Mouse (Mus musculus): ENCODE results near the gene Plcl1. TPM values are rescaled to one million over a fixed set of nuclear protein-coding genes. Genes with fewer than 3 reads are reported as not detected.

Gene Plcl1
- polyA plus RNA-seq, 1 experiment from 2014 or later: 3.9 TPM

DNA sequence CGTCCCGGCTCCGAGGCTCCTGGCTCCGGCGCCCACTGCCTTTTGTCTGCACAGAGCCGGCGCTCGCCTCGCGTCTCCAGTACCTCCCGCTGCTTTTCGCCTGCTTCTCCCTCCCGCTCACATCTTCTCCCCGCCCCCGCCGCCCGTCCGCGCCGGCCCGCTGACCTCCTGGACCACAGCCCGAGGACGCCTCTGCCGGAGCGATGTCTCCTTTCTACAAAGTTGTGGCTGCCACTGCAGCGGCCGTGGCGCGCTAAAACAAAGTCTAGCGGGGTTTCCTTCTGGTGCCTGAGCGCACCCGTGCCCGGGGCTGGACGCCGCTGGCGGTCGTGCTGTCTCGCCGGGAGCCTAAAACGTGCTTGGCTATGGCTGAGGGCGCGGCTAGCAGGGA, 297 bp downstream of the Plcl1 start:
- H3K27ac ChIP-seq (ENCODE audit: low read length): peak overlapping the region; percentile 43
- peak; percentile 74 for ATAC-seq (ENCODE audit: low FRiP score, low TSS enrichment)
- H3K4me1 ChIP-seq (ENCODE audit: insufficient read depth, low read length): peaks cover 12% of the 10 kb centered on the region
- no peaks in the 10 kb centered on the region; the same call in 1 of the 2 replicates for H3K9me3 ChIP-seq (ENCODE audit: low read length)
- H3K9ac ChIP-seq (replicated peaks; ENCODE audit: low read length): peak overlapping the region; percentile 71
- WGBS: under 1% methylated on average over 37 of the region's 42 CpGs
- peak overlapping the region; percentile 81 for H3K4me3 ChIP-seq (ENCODE audit: low read length)
- peaks cover 3% of the 10 kb centered on the region; the same call in 1 of the 2 replicates for H3K27me3 ChIP-seq (ENCODE audit: insufficient read depth, low read length)
- H3K4me2 ChIP-seq (replicated peaks; ENCODE audit: low read depth, low read length): peak overlapping the region; percentile 76
- 0 out of 2 replicates have a peak, but pooled peaks cover 2% of the 10 kb centered on the region for H3K36me3 ChIP-seq (ENCODE audit: insufficient read depth, low read length)

DNA sequence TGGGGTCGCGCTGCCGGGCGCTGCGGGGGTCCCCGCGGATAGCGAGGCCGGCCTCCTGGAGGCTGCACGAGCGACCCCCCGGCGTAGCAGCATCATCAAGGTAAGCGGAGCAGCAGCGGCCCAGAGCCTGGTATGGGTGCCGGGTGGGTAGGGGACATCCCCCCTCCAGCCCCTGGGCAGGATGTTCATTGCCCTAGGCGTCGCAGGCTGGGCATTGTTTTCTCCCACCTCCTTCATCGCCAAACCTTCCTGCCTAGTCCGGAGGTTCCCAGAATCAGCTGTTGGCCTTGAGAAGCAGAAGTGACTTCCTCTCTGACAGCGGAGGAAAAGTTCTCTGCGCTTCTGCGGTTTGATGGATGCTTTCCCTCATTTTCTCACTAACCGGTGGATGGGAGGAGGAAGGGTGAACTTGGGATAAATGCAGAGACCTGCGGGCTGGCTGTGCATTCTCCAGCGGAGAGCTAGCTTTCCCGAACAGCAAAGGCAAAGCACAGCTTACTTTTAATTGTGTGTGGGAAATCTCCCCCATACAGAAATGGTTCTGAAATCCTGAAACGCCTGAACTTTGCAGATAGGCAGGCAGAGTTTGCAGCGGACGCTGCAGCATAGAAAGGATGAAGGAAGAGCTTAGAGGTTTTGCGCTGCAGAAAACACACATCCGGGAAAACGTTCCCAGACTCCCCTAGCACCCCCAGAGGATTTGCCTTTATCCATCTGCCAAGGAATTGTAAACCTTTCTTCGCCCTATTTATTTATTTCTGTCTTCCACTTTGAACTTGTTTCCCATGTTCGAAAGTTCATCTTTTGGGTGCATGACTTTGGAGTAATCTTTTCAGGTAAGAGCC, 1.0 kb downstream of the Plcl1 start:
- H3K4me2 ChIP-seq (replicated peaks; ENCODE audit: low read depth, low read length): peak overlapping the region; percentile 76
- peaks cover 3% of the 10 kb centered on the region; the same call in 1 of the 2 replicates for H3K27me3 ChIP-seq (ENCODE audit: insufficient read depth, low read length)
- 0 out of 2 replicates have a peak, but pooled peaks cover 2% of the 10 kb centered on the region for H3K36me3 ChIP-seq (ENCODE audit: insufficient read depth, low read length)
- peak overlapping the region; percentile 81 for H3K4me3 ChIP-seq (ENCODE audit: low read length)
- H3K9me3 ChIP-seq (ENCODE audit: low read length): no peaks in the 10 kb centered on the region; the same call in 1 of the 2 replicates
- H3K4me1 ChIP-seq (ENCODE audit: insufficient read depth, low read length): peaks cover 12% of the 10 kb centered on the region
- H3K9ac ChIP-seq (replicated peaks; ENCODE audit: low read length): peak overlapping the region; percentile 71
- no peak for ATAC-seq (ENCODE audit: low FRiP score, low TSS enrichment)
- 2% methylated on average over 35 of the region's 35 CpGs for WGBS
- peak overlapping the region; percentile 52 for H3K27ac ChIP-seq (ENCODE audit: low read length)

DNA sequence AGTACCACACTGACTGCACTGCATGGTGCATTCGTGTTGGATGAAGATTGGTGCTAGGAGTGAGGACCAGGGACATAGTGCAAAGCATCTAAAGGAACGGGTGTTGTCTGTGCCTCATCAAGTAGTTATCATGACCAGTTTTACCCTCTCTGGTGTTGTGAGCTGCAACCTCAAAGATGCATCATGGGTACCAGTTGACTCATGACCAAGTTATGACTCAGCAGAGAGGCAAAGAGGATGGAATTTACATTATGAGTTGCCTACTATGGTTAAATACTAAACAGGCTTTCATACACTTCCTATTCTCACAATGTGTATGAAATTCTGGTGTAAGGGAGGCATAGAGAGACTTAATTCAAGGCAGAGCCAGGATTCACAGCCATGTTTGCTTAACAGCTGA, 4.9 kb downstream of the Plcl1 start:
- Histone ChIP-seq H3K27ac (ENCODE audit: low read length) (no peak overlapping the region), H3K27me3 (ENCODE audit: insufficient read depth, low read length) (no peaks in the 10 kb centered on the region), H3K9me3 (ENCODE audit: low read length) (no peaks in the 10 kb centered on the region; the same call in 1 of the 2 replicates), H3K4me1 (ENCODE audit: insufficient read depth, low read length) (0 out of 2 replicates have a peak, but pooled peaks cover 2% of the 10 kb centered on the region), H3K36me3 (ENCODE audit: insufficient read depth, low read length) (0 out of 2 replicates have a peak, but pooled peaks cover 2% of the 10 kb centered on the region), H3K4me2 (replicated peaks; ENCODE audit: low read depth, low read length) (no peak overlapping the region), H3K9ac (replicated peaks; ENCODE audit: low read length) (no peak overlapping the region), H3K4me3 (ENCODE audit: low read length) (no peak overlapping the region)
- WGBS: 83% methylated on average over 2 of the region's 2 CpGs
- no peak for ATAC-seq (ENCODE audit: low FRiP score, low TSS enrichment)

DNA sequence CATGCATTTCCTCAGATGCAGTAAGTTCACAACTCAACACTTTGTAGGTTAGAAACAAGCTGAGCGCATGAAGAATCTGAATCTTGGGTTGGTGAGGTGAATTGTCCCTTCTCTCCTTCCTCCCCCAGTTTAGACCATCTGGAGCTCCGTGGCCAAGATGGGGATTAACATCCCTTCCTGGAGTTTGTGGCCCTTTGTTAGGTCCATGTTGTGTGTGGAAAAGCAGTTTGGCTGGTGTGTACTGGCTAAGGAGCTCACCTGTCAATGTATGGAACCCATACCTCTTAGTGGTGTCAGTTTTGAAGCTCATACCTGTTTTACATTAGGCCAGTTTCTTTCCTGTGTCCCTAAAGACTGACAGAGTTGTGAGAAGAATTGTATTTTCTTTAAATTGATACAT, 5.4 kb downstream of the Plcl1 start:
- 88% methylated on average over 2 of the region's 2 CpGs for WGBS
- Histone ChIP-seq H3K27ac (ENCODE audit: low read length) (no peak overlapping the region), H3K9me3 (ENCODE audit: low read length) (no peaks in the 10 kb centered on the region; the same call in 1 of the 2 replicates), H3K36me3 (ENCODE audit: insufficient read depth, low read length) (0 out of 2 replicates have a peak, but pooled peaks cover 2% of the 10 kb centered on the region), H3K4me3 (ENCODE audit: low read length) (no peak overlapping the region), H3K4me2 (replicated peaks; ENCODE audit: low read depth, low read length) (no peak overlapping the region), H3K27me3 (ENCODE audit: insufficient read depth, low read length) (no peaks in the 10 kb centered on the region), H3K9ac (replicated peaks; ENCODE audit: low read length) (no peak overlapping the region), H3K4me1 (ENCODE audit: insufficient read depth, low read length) (0 out of 2 replicates have a peak, but pooled peaks cover 2% of the 10 kb centered on the region)
- ATAC-seq (ENCODE audit: low FRiP score, low TSS enrichment): no peak

DNA sequence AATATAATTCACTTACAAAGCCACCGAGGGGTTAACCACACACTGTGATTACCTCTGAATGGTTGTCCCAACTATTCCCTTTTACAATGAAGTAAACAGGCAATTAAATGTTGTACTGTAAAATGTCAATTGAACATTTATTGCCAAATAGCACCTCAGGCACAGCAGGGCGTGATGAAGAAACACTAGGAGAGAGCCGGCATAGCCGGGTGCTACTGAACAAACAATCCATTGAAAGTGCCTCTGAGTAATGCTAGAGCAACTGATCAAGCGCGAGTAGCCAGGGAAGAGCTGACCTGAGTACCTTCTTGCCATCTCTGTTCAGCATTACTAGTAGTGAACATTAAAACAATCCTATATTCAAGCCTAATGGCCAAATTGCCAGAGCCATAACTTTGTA, 6.8 kb downstream of the Plcl1 start:
- no peak overlapping the region for H3K27ac ChIP-seq (ENCODE audit: low read length)
- 0 out of 2 replicates have a peak, but pooled peaks cover 2% of the 10 kb centered on the region for H3K4me1 ChIP-seq (ENCODE audit: insufficient read depth, low read length)
- no peak overlapping the region for H3K4me2 ChIP-seq (replicated peaks; ENCODE audit: low read depth, low read length)
- WGBS: 26% methylated on average over 6 of the region's 6 CpGs
- H3K4me3 ChIP-seq (ENCODE audit: low read length): no peak overlapping the region
- no peak overlapping the region for H3K9ac ChIP-seq (replicated peaks; ENCODE audit: low read length)
- no peaks in the 10 kb centered on the region for H3K27me3 ChIP-seq (ENCODE audit: insufficient read depth, low read length)
- H3K36me3 ChIP-seq (ENCODE audit: insufficient read depth, low read length): 0 out of 2 replicates have a peak, but pooled peaks cover 2% of the 10 kb centered on the region
- no peaks in the 10 kb centered on the region; the same call in 1 of the 2 replicates for H3K9me3 ChIP-seq (ENCODE audit: low read length)
- no peak for ATAC-seq (ENCODE audit: low FRiP score, low TSS enrichment)

DNA sequence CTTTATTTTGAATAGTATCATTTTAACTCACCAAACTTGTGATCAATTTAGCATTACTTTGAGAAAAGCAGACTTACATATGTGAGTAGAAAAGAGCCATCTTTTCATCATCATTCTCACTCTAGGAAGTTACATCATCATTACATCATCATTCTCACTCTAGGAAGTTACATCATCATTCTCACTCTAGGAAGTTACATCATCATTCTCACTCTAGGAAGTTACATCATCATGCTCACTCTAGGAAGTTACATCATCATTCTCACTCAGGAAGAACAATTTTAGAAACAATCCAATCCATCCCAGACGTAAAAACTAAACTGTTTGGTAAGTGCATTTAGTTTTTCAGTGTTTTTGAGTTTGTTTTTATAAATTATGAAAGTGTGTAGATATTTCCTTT, 7.8 kb downstream of the Plcl1 start:
- Histone ChIP-seq H3K9ac (replicated peaks; ENCODE audit: low read length) (no peak overlapping the region), H3K27ac (ENCODE audit: low read length) (no peak overlapping the region), H3K9me3 (ENCODE audit: low read length) (no peaks in the 10 kb centered on the region; the same call in 1 of the 2 replicates), H3K36me3 (ENCODE audit: insufficient read depth, low read length) (peaks cover 7% of the 10 kb centered on the region; the same call in 1 of the 2 replicates), H3K4me1 (ENCODE audit: insufficient read depth, low read length) (no peaks in the 10 kb centered on the region), H3K4me3 (ENCODE audit: low read length) (no peak overlapping the region), H3K27me3 (ENCODE audit: insufficient read depth, low read length) (no peaks in the 10 kb centered on the region), H3K4me2 (replicated peaks; ENCODE audit: low read depth, low read length) (no peak overlapping the region)
- ATAC-seq (ENCODE audit: low FRiP score, low TSS enrichment): no peak
- WGBS: 85% methylated on average over 1 of the region's 1 CpGs

DNA sequence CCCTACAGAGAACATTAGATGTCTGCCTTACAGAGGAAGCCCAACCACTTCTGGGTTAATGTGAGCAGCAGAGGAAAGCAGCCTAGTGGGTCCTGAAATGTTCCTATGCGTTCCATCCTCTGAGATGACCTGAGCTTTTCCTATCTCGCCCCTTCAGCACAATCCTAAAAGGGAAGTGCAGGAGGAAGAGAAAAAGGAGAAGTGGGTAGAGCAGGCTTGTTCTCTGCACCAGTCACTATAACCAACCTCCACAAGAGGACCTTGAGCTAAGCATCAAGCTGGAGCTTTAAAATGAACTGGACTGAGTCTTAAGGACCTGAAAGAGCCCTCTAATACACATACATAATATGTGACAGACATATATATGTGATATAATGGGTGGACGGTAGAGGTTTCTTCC, 13.2 kb downstream of the Plcl1 start:
- ATAC-seq (ENCODE audit: low FRiP score, low TSS enrichment): no peak
- H3K4me2 ChIP-seq (replicated peaks; ENCODE audit: low read depth, low read length): no peak overlapping the region
- no peaks in the 10 kb centered on the region for H3K4me1 ChIP-seq (ENCODE audit: insufficient read depth, low read length)
- H3K4me3 ChIP-seq (ENCODE audit: low read length): no peak overlapping the region
- no peaks in the 10 kb centered on the region for H3K9me3 ChIP-seq (ENCODE audit: low read length)
- 93% methylated on average over 3 of the region's 3 CpGs for WGBS
- no peak overlapping the region for H3K27ac ChIP-seq (ENCODE audit: low read length)
- H3K9ac ChIP-seq (replicated peaks; ENCODE audit: low read length): no peak overlapping the region
- H3K27me3 ChIP-seq (ENCODE audit: insufficient read depth, low read length): no peaks in the 10 kb centered on the region
- H3K36me3 ChIP-seq (ENCODE audit: insufficient read depth, low read length): peaks cover 5% of the 10 kb centered on the region; the same call in 1 of the 2 replicates

DNA sequence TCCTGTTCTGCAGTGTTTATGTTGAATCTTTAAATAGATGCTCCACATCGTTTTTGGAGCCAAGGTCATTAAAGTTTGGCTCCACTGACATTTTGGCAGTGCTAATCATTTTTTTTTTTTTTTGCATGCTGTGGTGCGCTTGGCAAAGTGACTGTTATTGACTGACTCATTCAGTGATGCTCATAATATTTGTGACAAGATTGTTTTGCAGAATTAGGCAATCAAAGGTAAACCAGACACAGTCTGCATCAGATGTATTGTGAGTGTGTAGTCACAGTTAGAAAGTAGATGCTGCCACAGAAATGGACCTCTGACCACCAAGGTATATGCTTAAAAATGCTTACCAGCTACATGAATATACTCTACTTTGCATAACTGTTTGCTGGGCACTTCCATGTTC, 21.9 kb downstream of the Plcl1 start:
- H3K27ac ChIP-seq (ENCODE audit: low read length): no peak overlapping the region
- H3K4me3 ChIP-seq (ENCODE audit: low read length): no peak overlapping the region
- H3K9ac ChIP-seq (replicated peaks; ENCODE audit: low read length): no peak overlapping the region
- H3K4me2 ChIP-seq (replicated peaks; ENCODE audit: low read depth, low read length): no peak overlapping the region
- ATAC-seq (ENCODE audit: low FRiP score, low TSS enrichment): no peak
- no peaks in the 10 kb centered on the region for H3K4me1 ChIP-seq (ENCODE audit: insufficient read depth, low read length)
- WGBS: 81% methylated on average over 2 of the region's 2 CpGs
- H3K9me3 ChIP-seq (ENCODE audit: low read length): no peaks in the 10 kb centered on the region
- H3K36me3 ChIP-seq (ENCODE audit: insufficient read depth, low read length): no peaks in the 10 kb centered on the region
- no peaks in the 10 kb centered on the region for H3K27me3 ChIP-seq (ENCODE audit: insufficient read depth, low read length)

DNA sequence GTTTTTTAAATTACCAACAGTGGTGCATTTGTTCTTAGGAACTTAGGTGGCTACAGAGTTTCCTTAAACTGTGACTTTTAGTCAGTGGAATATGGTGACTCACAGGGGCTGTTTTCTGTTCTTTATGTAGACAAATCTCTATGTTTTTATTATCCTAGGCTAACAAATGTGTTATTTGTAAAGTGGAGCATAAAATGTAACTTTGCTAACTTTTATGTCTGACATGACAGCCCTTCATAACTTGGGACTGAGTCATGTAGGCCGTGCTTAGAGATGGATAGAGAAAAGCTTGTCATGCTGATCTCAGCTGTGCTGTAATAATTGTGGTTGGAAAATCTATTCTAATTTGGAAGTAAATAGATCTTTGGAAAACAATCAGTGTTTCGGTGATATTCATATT, 23.3 kb downstream of the Plcl1 start:
- H3K9ac ChIP-seq (replicated peaks; ENCODE audit: low read length): no peak overlapping the region
- no peaks in the 10 kb centered on the region for H3K9me3 ChIP-seq (ENCODE audit: low read length)
- ATAC-seq (ENCODE audit: low FRiP score, low TSS enrichment): no peak
- no peaks in the 10 kb centered on the region for H3K27me3 ChIP-seq (ENCODE audit: insufficient read depth, low read length)
- 82% methylated on average over 2 of the region's 2 CpGs for WGBS
- H3K4me1 ChIP-seq (ENCODE audit: insufficient read depth, low read length): no peaks in the 10 kb centered on the region
- H3K36me3 ChIP-seq (ENCODE audit: insufficient read depth, low read length): no peaks in the 10 kb centered on the region
- H3K27ac ChIP-seq (ENCODE audit: low read length): no peak overlapping the region
- H3K4me3 ChIP-seq (ENCODE audit: low read length): no peak overlapping the region
- H3K4me2 ChIP-seq (replicated peaks; ENCODE audit: low read depth, low read length): no peak overlapping the region

DNA sequence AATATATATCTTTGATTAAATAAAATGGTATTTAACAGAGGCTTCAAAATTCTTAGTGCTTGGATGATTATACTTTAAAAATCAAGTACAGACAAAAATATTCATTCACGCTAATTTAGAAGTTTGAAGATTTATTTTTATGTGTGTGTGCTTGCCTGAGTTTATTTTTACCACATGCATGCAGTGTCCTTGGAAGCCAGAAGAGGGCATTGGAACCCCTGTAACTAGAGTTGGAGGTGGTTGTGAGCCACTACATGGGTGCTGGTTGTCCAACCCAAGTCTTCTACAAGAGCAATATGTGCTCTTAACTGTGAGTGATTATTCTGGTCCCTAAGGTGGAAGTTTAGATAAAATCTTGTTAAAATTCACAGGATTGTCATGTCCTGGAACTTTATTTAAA, 24.0 kb downstream of the Plcl1 start:
- Histone ChIP-seq H3K4me3 (ENCODE audit: low read length) (no peak overlapping the region), H3K4me1 (ENCODE audit: insufficient read depth, low read length) (no peaks in the 10 kb centered on the region), H3K27ac (ENCODE audit: low read length) (no peak overlapping the region), H3K9me3 (ENCODE audit: low read length) (no peaks in the 10 kb centered on the region), H3K27me3 (ENCODE audit: insufficient read depth, low read length) (no peaks in the 10 kb centered on the region), H3K36me3 (ENCODE audit: insufficient read depth, low read length) (no peaks in the 10 kb centered on the region), H3K9ac (replicated peaks; ENCODE audit: low read length) (no peak overlapping the region), H3K4me2 (replicated peaks; ENCODE audit: low read depth, low read length) (no peak overlapping the region)
- no peak for ATAC-seq (ENCODE audit: low FRiP score, low TSS enrichment)
- WGBS: 93% methylated on average over 1 of the region's 1 CpGs
